Mouse (Mus musculus): ENCODE measurements around the gene Stk36.

DNA sequence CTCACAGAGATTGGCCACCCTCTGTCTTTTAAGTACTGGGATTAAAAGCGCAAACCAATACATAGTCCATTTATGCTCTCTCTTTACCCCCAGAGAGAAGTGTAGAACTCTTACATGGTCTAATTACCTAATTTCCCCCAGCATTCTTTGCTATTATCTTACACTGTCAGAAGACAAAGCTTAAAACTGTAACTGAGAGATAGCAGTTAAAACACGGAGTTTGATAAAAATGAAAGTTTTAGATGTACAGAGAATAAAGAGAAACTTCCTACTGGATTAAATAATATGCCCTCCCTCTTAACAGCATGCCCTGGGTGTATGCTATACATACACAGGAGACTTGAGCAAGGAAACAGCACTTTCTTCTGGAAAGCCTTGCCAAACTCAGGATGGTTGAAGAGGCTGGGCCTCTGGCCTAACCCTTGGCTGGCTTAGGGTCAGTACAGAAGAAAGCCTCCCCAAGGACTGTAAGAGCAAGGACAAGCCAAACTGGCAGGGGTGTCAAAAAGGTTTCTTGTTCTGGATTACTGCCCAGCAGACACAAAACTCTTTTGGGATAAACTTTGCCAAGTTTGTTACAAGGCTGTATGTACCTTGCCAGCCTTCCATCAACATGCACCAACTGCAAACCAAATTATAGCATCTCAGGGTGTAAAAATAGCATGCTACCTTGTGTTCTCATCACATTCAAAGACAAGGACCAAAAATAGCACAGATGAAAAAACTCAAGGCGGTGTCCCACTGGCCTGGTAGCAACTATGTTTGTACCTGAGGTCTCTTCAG lies 16.4 kb upstream of the Stk36 start:
- TF ChIP-seq ZC3H11A (IDR thresholded peaks at IDR 0.05; ENCODE audit: borderline replicate concordance, low read depth, low read length) (no peak), CHD2 (IDR thresholded peaks at IDR 0.05; ENCODE audit: low read depth, low read length) (no peak), MAFK (IDR thresholded peaks at IDR 0.05; ENCODE audit: insufficient read depth, low read depth, low read length) (no peak), ZNF384 (IDR thresholded peaks at IDR 0.05; ENCODE audit: low read depth, low read length) (no peak), HCFC1 (IDR thresholded peaks at IDR 0.05; ENCODE audit: borderline replicate concordance, insufficient read depth, low read length) (no peak)

Data from ES-E14 (cell line).